8 mouse cellular contexts compared by ENCODE assay signal in the genomic region with DNA sequence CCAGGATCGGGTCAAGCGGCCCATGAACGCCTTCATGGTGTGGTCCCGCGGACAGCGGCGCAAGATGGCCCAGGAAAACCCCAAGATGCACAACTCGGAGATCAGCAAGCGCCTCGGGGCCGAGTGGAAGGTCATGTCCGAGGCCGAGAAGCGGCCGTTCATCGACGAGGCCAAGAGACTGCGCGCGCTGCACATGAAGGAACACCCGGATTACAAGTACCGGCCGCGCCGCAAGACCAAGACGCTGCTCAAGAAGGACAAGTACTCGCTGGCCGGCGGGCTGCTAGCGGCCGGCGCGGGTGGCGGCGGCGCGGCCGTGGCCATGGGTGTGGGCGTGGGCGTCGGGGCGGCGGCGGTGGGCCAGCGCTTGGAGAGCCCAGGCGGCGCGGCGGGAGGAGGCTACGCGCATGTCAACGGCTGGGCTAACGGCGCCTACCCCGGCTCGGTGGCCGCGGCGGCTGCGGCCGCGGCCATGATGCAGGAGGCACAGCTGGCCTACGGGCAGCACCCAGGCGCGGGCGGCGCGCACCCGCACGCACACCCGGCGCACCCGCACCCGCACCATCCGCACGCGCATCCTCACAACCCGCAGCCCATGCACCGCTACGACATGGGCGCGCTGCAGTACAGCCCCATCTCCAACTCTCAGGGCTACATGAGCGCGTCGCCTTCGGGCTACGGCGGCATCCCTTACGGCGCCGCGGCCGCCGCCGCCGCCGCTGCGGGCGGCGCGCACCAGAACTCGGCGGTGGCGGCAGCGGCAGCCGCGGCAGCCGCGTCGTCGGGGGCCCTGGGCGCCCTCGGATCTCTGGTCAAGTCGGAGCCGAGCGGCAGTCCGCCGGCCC. TPM values are rescaled to one million over a fixed set of nuclear protein-coding genes. Genes with fewer than 3 reads are reported as not detected.
A peak's percentile ranks its signal among the peaks of the same experiment; 100 is the strongest.
DNase-seq lines count a peak whose midpoint lies in the region; ATAC-seq and TF ChIP-seq lines count a peak whose summit lies in the region.

No protein-coding gene starts in this region.

- DNase-seq in heart, postnatal 4 days, result no peak
- DNase-seq in Patski (ENCODE audit: low read depth, low spot score), result no peak
- DNase-seq in midbrain, embryonic 10.5 days (ENCODE audit: low spot score), result peak; percentile 78
- no peak for DNase-seq in ovary, adult 18-20 months (ENCODE audit: low spot score)
- no peak for DNase-seq in layer of hippocampus, adult 18-20 months (ENCODE audit: low spot score in 2 of 2)

- peak overlapping the region; percentile 30 for H3K4me3 ChIP-seq in heart, embryonic 12.5 days
- peak overlapping the region; percentile 69 for H3K4me3 ChIP-seq in midbrain, embryonic 10.5 days

- in situ Hi-C loops in Patski (cut with MboI; ENCODE audit: low pct_unique_long_range_greater_than_20kb), result no loop called here

- peak overlapping the region; percentile 53 for H3K4me2 ChIP-seq in heart, embryonic 12.5 days

- CTCF ChIA-PET in Patski (lab: Charles Lee), result no interaction called here

- no peak overlapping the region for H3K27ac ChIP-seq in heart, embryonic 12.5 days (ENCODE audit: poor library complexity, severe bottlenecking)
- H3K27ac ChIP-seq in midbrain, embryonic 10.5 days (replicated peaks), result peak overlapping the region; percentile 97

- peaks cover 32% of the 10 kb centered on the region for H3K4me1 ChIP-seq in heart, embryonic 12.5 days (replicated peaks)
- peaks cover 75% of the 10 kb centered on the region for H3K4me1 ChIP-seq in midbrain, embryonic 10.5 days

- H3K27me3 ChIP-seq in heart, embryonic 12.5 days (replicated peaks), result peaks cover 88% of the 10 kb centered on the region
- H3K27me3 ChIP-seq in Patski, result peaks cover 60% of the 10 kb centered on the region
- peaks cover 97% of the 10 kb centered on the region for H3K27me3 ChIP-seq in midbrain, embryonic 10.5 days (ENCODE audit: low read depth, poor library complexity, severe bottlenecking)

- peak; percentile 26; the same call in 1 of the 2 replicates for ATAC-seq in heart, embryonic 12.5 days (ENCODE audit: insufficient number of reproducible peaks, low FRiP score)
- ATAC-seq in Patski, result peak; percentile 17
- ATAC-seq in granulocyte monocyte progenitor cell, adult 5-6 weeks (replicated peaks; ENCODE audit: poor library complexity, severe bottlenecking), result 0 out of 2 replicates have a peak, but pooled peaks have one; percentile 3
- ATAC-seq in monocyte, adult 5-6 weeks (replicated peaks; ENCODE audit: insufficient number of reproducible peaks, low FRiP score, low TSS enrichment, poor library complexity, severe bottlenecking), result no peak

- no peak for TF ChIP-seq CTCF in Patski (IDR thresholded peaks at IDR 0.05)

- H3K9me3 ChIP-seq in heart, embryonic 12.5 days (replicated peaks), result no peaks in the 10 kb centered on the region
- no peaks in the 10 kb centered on the region for H3K9me3 ChIP-seq in midbrain, embryonic 10.5 days (replicated peaks)

- H3K9ac ChIP-seq in heart, embryonic 12.5 days, result no peak overlapping the region

- POLR2A ChIA-PET in Patski (lab: Charles Lee), result no interaction called here

- WGBS in heart, embryonic 12.5 days, result under 1% methylated on average over 105 of the region's 118 CpGs
- under 1% methylated on average over 111 of the region's 118 CpGs for WGBS in midbrain, embryonic 10.5 days

- no peaks in the 10 kb centered on the region for H3K36me3 ChIP-seq in heart, embryonic 12.5 days
- H3K36me3 ChIP-seq in midbrain, embryonic 10.5 days, result peaks cover 19% of the 10 kb centered on the region

RNA-seq across cellular contexts. Expression of gene Sox1, which starts 1.6 kb away (rescaled TPM):
- polyA plus RNA-seq in heart, embryonic 12.5 days (2016; fragmentation: Nextera tagmentation; extraction: Ambion mirVana), result not detected in 2 replicates
- total RNA-seq in heart, postnatal 4 days (2021), result not detected
- not detected for polyA plus RNA-seq in Patski (2021)
- total RNA-seq in granulocyte monocyte progenitor cell, adult 5-6 weeks (2014; fragmentation: Nextera tagmentation), result not detected in 2 replicates
- not detected in 2 replicates for total RNA-seq in granulocyte monocyte progenitor cell, adult 5-6 weeks (2017)
- polyA plus RNA-seq in midbrain, embryonic 10.5 days (2016; fragmentation: Nextera tagmentation; extraction: Ambion mirVana), result 3.2 and 3.4 TPM in 2 replicates
- total RNA-seq in monocyte, adult 5-6 weeks (2017), result not detected in 3 replicates
- 10 to 100 TPM in 1 of 2 experiments, 1 to 10 TPM in 1; 9.6 to 11.3 TPM for total RNA-seq in layer of hippocampus, adult 18-20 months (2021)

Comparison
In these comparisons a context has a peak if more than half of its experiments do, and no peak if none do; other contexts are left out.
1. RNA of gene Sox1, which starts 1.6 kb away (total RNA-seq): 9.6 to 11.3 TPM in layer of hippocampus, adult 18-20 months; not detected in heart, postnatal 4 days, not detected in granulocyte monocyte progenitor cell, adult 5-6 weeks and not detected in monocyte, adult 5-6 weeks; every median in the first group is over 10 times any median in the second.